Mouse (Mus musculus) myocyte (in vitro differentiated cells): Measurements from ENCODE around the gene Rbms1. TPM values are rescaled to one million over a fixed set of nuclear protein-coding genes. Genes with fewer than 3 reads are reported as not detected.

Experiments
- H3K27me3 ChIP-seq: one replicate; pipeline ENCODE4 v1.6.1; 2011; ENCODE audit not compliant: control insufficient read depth, insufficient read depth, insufficient read length
- H3K36me3 ChIP-seq: one replicate; pipeline ENCODE4 v1.6.1; 2011; ENCODE audit not compliant: control insufficient read depth, insufficient read depth
- H3K4me2 ChIP-seq: one replicate; pipeline ENCODE4 v1.6.1; 2011; ENCODE audit warnings: low read depth, control low read depth
- H3K4me3 ChIP-seq: one replicate; pipeline ENCODE4 v1.5.1; 2011; ENCODE audit warnings: mild to moderate bottlenecking, control low read depth, moderate library complexity
- H3K79me2 ChIP-seq: one replicate; pipeline ENCODE4 v1.6.1; 2011; ENCODE audit not compliant: control insufficient read depth, insufficient read depth
- H3ac ChIP-seq: one replicate; pipeline ENCODE4 v1.6.1; 2011; ENCODE audit not compliant: control insufficient read depth, insufficient read length
- CEBPB ChIP-seq: IDR thresholded peaks from 2 replicates; pipeline ENCODE4 v1.6.1; 2011; ENCODE audit warnings: mild to moderate bottlenecking, moderate library complexity; ENCODE audit not compliant: poor library complexity, insufficient read depth, severe bottlenecking
- E2F4 ChIP-seq: IDR thresholded peaks from one replicate; pipeline ENCODE4 v1.6.1; 2011; ENCODE audit warnings: mild to moderate bottlenecking, control low read depth, moderate library complexity; ENCODE audit not compliant: insufficient read depth
- MAX ChIP-seq: IDR thresholded peaks from one replicate; pipeline ENCODE4 v1.6.1; 2011; ENCODE audit warnings: low read depth, mild to moderate bottlenecking, control low read depth
- MYOD1 ChIP-seq, 3 experiments: IDR thresholded peaks; one replicate each; pipeline ENCODE4 v1.6.1; 2011; ENCODE audit warnings: control low read depth in 2 of 3, low read depth in 2 of 3, mild to moderate bottlenecking in 2 of 3, moderate library complexity in 1 of 3; ENCODE audit not compliant: insufficient read length in 2 of 3, control insufficient read depth in 1 of 3
- MYOG ChIP-seq, 3 experiments: IDR thresholded peaks; one replicate each; pipeline ENCODE4 v1.6.1; 2011; ENCODE audit warnings: control low read depth in 2 of 3, low read depth in 2 of 3, mild to moderate bottlenecking in 2 of 3; ENCODE audit not compliant: insufficient read length in 2 of 3, control insufficient read depth in 1 of 3, insufficient read depth in 1 of 3
- POLR2A ChIP-seq: IDR thresholded peaks from one replicate; pipeline ENCODE4 v1.6.1; 2011; ENCODE audit warnings: low read depth, mild to moderate bottlenecking, control low read depth, moderate library complexity; ENCODE audit not compliant: insufficient read length
- POLR2AphosphoS2 ChIP-seq: IDR thresholded peaks from one replicate; pipeline ENCODE4 v1.6.1; 2011; ENCODE audit warnings: low read depth, control low read depth; ENCODE audit not compliant: insufficient read length
- REST ChIP-seq: IDR thresholded peaks from one replicate; pipeline ENCODE4 v1.6.1; 2011; ENCODE audit warnings: mild to moderate bottlenecking, control low read depth, moderate library complexity; ENCODE audit not compliant: insufficient read depth, insufficient read length
- SRF ChIP-seq: IDR thresholded peaks from one replicate; pipeline ENCODE4 v1.6.1; 2011; ENCODE audit warnings: low read depth; ENCODE audit not compliant: control insufficient read depth, insufficient read length
- TCF12 ChIP-seq: IDR thresholded peaks from one replicate; pipeline ENCODE4 v1.6.1; 2011; ENCODE audit warnings: mild to moderate bottlenecking, control low read depth; ENCODE audit not compliant: poor library complexity, insufficient read depth, severe bottlenecking
- TCF3 ChIP-seq: IDR thresholded peaks from one replicate; pipeline ENCODE4 v1.6.1; 2011; ENCODE audit warnings: low read depth, control low read depth; ENCODE audit not compliant: insufficient read length
- USF1 ChIP-seq: IDR thresholded peaks from one replicate; pipeline ENCODE4 v1.6.1; 2011; ENCODE audit warnings: low read depth, mild to moderate bottlenecking, control low read depth, moderate library complexity
- polyA plus RNA-seq: library from polyadenylated mRNA; unstranded; fragments of >200 nt; fragmentation: generic; extraction: Trizol; gene quantifications from one replicate; pipeline ENCODE4 v1.2.1, GENCODE M21; 2012; ENCODE audit warnings: missing spikeins

The Rbms1 gene
- polyA plus RNA-seq, 1 experiment = 34.8 TPM

DNA sequence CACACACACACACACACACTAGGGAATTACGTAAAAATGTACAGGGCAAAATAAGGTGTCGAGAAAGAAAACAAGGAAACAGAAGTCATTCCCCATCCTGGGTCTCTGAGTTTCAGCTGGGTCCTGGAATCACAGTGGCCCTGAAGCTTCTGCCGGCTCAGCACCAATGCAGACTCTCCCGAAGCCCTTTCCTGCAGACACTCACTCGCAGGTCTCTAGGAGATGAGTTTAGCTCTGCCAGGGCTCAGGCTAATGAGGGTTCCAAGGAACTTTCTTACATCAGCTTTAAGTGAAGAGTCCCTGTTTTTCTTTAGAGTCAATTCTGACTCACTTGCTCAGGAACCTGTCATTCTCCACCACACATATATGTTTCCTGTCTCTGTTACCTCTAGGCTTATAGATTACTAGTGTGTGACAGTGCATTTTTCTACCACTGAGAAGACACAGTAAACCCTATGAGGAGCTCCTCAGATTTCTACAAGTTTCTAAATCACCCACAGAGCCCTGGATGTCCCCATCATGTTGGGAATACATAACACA is 98.7 kb downstream of the Rbms1 start:
- no peak for TF ChIP-seq REST
- TF ChIP-seq POLR2AphosphoS2 = no peak
- no peak for TF ChIP-seq E2F4
- TF ChIP-seq MYOG (IDR thresholded peaks at IDR 0.05; ENCODE audit: control insufficient read depth in 1 of 3, insufficient read depth in 1 of 3, insufficient read length in 2 of 3, low read depth in 2 of 3) = no peak
- no peak for TF ChIP-seq TCF12
- peaks cover 100% of the 10 kb centered on the region for H3K79me2 ChIP-seq
- peak overlapping the region; percentile 37 for H3K4me2 ChIP-seq
- no peaks in the 10 kb centered on the region for H3K27me3 ChIP-seq
- H3K4me3 ChIP-seq = no peak overlapping the region
- H3K36me3 ChIP-seq = peaks cover 8% of the 10 kb centered on the region
- H3ac ChIP-seq = no peak overlapping the region

DNA sequence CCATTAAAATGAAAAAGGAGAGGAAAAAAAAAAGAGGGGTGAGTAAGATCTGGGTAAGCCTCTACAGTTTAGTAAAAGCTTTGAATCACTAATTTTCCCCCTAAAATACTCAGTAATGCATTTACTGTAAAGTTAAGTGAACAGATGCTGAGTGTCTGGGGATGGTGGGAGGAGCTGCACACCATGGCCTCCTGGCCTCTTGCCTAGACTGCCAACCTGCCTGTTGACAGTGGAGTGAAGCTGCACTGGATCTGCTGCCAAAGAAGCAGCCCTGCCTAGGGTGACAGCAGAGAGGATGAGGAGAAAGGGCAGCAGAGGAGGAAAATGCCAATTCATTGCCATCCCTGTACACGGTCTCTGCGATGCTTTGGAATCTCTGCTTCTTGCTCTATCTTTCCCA is 99.2 kb downstream of the Rbms1 start:
- no peak overlapping the region for H3K4me3 ChIP-seq
- no peak for TF ChIP-seq MAX
- TF ChIP-seq MYOG (IDR thresholded peaks at IDR 0.05; ENCODE audit: control insufficient read depth in 1 of 3, insufficient read depth in 1 of 3, insufficient read length in 2 of 3, low read depth in 2 of 3) = peak in 1 of 3 experiments; percentile 20
- TF ChIP-seq REST = no peak
- H3K27me3 ChIP-seq = no peaks in the 10 kb centered on the region

DNA sequence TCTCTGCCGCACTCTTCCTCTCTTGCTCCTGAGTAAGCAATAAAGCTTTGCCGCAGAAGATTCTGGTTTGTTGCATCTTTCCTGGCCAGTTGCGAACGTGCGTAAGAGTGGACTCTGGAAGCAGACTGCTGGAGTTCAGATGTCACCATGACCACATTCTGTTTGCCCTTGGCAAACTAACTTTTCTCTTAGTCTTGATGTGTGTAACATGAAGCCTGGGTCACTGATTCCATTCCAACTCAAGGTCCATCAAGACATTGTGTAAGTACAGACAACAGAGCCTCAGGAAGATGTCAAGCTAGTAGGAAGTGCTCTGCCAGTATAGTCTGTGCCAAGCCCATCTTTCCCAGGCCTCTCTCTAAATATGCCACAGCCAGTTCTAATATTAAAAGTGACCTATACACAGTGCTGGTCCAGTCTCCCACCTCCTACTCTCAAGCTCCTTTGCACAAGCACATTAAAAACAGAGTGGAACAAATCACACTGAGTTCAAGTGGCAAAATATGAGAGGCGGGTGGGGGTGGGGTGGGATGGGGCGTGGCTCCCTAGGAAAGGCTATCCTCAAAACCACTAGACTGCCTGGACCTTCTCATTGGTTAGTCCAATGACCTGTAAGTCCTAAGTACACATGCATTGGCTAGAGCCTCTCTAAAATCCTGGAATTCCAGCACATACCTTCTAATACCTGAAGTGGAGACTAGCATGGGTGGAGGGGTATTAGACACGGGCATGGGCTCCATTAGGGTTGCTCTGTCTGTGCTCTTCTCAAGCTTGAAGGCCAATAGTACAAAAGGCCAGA is 99.9 kb downstream of the Rbms1 start:
- Histone ChIP-seq H3K79me2 (peaks cover 100% of the 10 kb centered on the region), H3K4me3 (no peak overlapping the region), H3K36me3 (peaks cover 21% of the 10 kb centered on the region), H3K4me2 (no peak overlapping the region), H3K27me3 (no peaks in the 10 kb centered on the region), H3ac (no peak overlapping the region)
- TF ChIP-seq POLR2A (no peak), CEBPB (no peak), MYOG (IDR thresholded peaks at IDR 0.05; ENCODE audit: control insufficient read depth in 1 of 3, insufficient read depth in 1 of 3, insufficient read length in 2 of 3, low read depth in 2 of 3) (no peak), MYOD1 (IDR thresholded peaks at IDR 0.05; ENCODE audit: control insufficient read depth in 1 of 3, insufficient read length in 2 of 3, low read depth in 2 of 3) (no peak), USF1 (no peak), TCF12 (no peak), POLR2AphosphoS2 (no peak), MAX (no peak), E2F4 (no peak), REST (no peak), SRF (no peak), TCF3 (no peak)

More for the DNA sequence above, 99.2 kb downstream of the Rbms1 start:
- peaks cover 100% of the 10 kb centered on the region for H3K79me2 ChIP-seq
- H3ac ChIP-seq = no peak overlapping the region
- peaks cover 13% of the 10 kb centered on the region for H3K36me3 ChIP-seq
- H3K4me2 ChIP-seq = peak overlapping the region; percentile 37

DNA sequence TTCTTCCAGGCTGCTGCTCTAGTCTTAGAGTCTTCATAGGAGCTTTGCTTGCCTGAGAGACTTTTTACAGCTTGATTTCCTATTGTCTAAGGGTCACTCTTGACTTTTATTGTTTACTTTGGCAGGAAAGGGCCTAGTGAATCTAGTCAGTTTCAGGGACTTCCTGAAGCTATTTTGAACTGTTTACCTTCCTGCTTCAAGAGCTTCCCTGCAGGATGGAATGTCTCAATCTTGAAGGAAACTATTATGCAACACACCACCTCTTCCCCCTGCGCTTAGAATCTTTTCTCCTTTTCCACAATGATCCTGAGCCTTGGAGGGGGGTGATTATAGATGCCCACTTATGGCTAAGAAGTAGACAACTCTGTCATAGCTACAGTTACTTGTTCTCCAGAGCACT is 104.9 kb downstream of the Rbms1 start:
- no peaks in the 10 kb centered on the region for H3K27me3 ChIP-seq

DNA sequence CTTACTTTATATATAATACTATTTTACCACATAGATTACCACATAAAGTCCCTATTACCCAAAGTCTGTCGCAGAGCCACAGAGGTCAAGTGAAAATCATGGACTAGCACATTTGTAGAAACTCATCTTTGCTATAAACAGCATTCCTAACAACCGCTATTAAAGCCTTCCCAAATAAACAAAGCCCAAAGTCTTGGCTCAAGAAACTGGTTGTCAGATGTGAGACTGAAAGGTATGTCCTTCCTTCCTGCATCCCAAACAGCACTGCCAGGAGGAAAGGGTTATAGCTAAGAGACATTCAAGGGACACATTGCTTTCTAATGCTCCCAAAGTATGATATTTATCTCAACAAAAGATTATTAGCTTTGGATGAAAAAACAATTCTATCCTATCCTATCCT is 106.9 kb downstream of the Rbms1 start:
- Histone ChIP-seq H3K79me2 (peaks cover 100% of the 10 kb centered on the region), H3K27me3 (no peaks in the 10 kb centered on the region), H3K4me3 (no peak overlapping the region), H3ac (no peak overlapping the region), H3K4me2 (no peak overlapping the region), H3K36me3 (peaks cover 23% of the 10 kb centered on the region)
- TF ChIP-seq TCF3 (no peak), MYOD1 (IDR thresholded peaks at IDR 0.05; ENCODE audit: control insufficient read depth in 1 of 3, insufficient read length in 2 of 3, low read depth in 2 of 3) (no peak), USF1 (no peak), MAX (no peak), POLR2A (no peak), TCF12 (no peak), CEBPB (no peak), MYOG (IDR thresholded peaks at IDR 0.05; ENCODE audit: control insufficient read depth in 1 of 3, insufficient read depth in 1 of 3, insufficient read length in 2 of 3, low read depth in 2 of 3) (no peak), REST (no peak)

More for the DNA sequence above, 104.9 kb downstream of the Rbms1 start:
- Histone ChIP-seq H3K4me3 (no peak overlapping the region), H3K4me2 (no peak overlapping the region), H3ac (no peak overlapping the region), H3K36me3 (peaks cover 27% of the 10 kb centered on the region), H3K79me2 (peaks cover 100% of the 10 kb centered on the region)
- TF ChIP-seq POLR2A (no peak), TCF12 (no peak), POLR2AphosphoS2 (no peak), MAX (no peak), CEBPB (no peak), TCF3 (no peak), MYOD1 (IDR thresholded peaks at IDR 0.05; ENCODE audit: control insufficient read depth in 1 of 3, insufficient read length in 2 of 3, low read depth in 2 of 3) (no peak), SRF (no peak), REST (no peak), E2F4 (no peak), USF1 (no peak), MYOG (IDR thresholded peaks at IDR 0.05; ENCODE audit: control insufficient read depth in 1 of 3, insufficient read depth in 1 of 3, insufficient read length in 2 of 3, low read depth in 2 of 3) (no peak)
